In genomic region chr12:35021285-35021684, GRCm38 (mm10) we compare ENCODE assay signal across 43 mouse cellular contexts. TPM values are rescaled to one million over a fixed set of nuclear protein-coding genes. Genes with fewer than 3 reads are reported as not detected.
DNase-seq lines count a peak whose midpoint lies in the region; ATAC-seq lines count a peak whose summit lies in the region.
"Had no signal": no experiment of that assay in that cellular context is flagged by ENCODE, and none has a peak within 500 bp of the region (broad histone marks: within the 10 kb centered on the region; RNA-seq: fewer than 3 reads in every experiment).

No protein-coding gene starts in this region.

- no peak overlapping the region for H3K9ac ChIP-seq in forebrain, embryonic 11.5 days (ENCODE audit: low read length)
- H3K9ac ChIP-seq: forebrain, embryonic 12.5 days; forebrain, postnatal 0 days; heart, embryonic 13.5 days; limb, embryonic 13.5 days; neural tube, embryonic 15.5 days had no signal

- H3K4me3 ChIP-seq in forebrain, embryonic 11.5 days (ENCODE audit: low read depth, low read length) = no peak overlapping the region
- H3K4me3 ChIP-seq: erythroblast, embryonic 14.5 days; forebrain, embryonic 12.5 days; heart, embryonic 13.5 days; hindbrain, embryonic 10.5 days; limb, embryonic 13.5 days; neural tube, embryonic 15.5 days had no signal

- no peaks in the 10 kb centered on the region for H3K27me3 ChIP-seq in forebrain, embryonic 11.5 days (ENCODE audit: control insufficient read depth, insufficient read depth, low read length)
- H3K27me3 ChIP-seq: forebrain, embryonic 12.5 days; heart, embryonic 13.5 days; limb, embryonic 13.5 days; neural tube, embryonic 15.5 days had no signal

- H3K27ac ChIP-seq in forebrain, embryonic 11.5 days (ENCODE audit: low read depth, low read length) = no peak overlapping the region
- H3K27ac ChIP-seq: forebrain, embryonic 12.5 days; heart, embryonic 13.5 days; hindbrain, embryonic 10.5 days; kidney, postnatal 0 days; limb, embryonic 13.5 days; macrophage; neural tube, embryonic 15.5 days; stomach, postnatal 0 days had no signal

- 86% methylated on average over 9 of the region's 9 CpGs for WGBS in forebrain, embryonic 11.5 days

- DNase-seq in heart, adult 11 months = peak; percentile 88
- DNase-seq in heart, postnatal 36 days = no peak
- peak; percentile 4 for DNase-seq in urinary bladder, postnatal 14 days (ENCODE audit: low spot score)
- DNase-seq in urinary bladder, adult 18-20 months (ENCODE audit: low spot score in 2 of 2) = no peak
- no peak for DNase-seq in Muller cell, postnatal 12 days (ENCODE audit: inconsistent ontology term)
- DNase-seq in forebrain, embryonic 11.5 days (ENCODE audit: low spot score) = no peak
- no peak for DNase-seq in neural tube, embryonic 10.5 days (ENCODE audit: extremely low spot score, low spot score)
- DNase-seq: adrenal gland, postnatal 10 days; cerebellum, adult 11 months; cerebellum, adult 9-11 months; forebrain, postnatal 0 days; heart, postnatal 10 days; kidney, postnatal 4 days; midbrain, embryonic 14.5 days; right cerebral cortex, adult 18-20 months; right cerebral cortex, postnatal 4 days; thymus, adult 2 months; thymus, postnatal 36 days had no signal

- no peaks in the 10 kb centered on the region for H3K9me3 ChIP-seq in forebrain, embryonic 11.5 days (ENCODE audit: control insufficient read depth, low read length)
- H3K9me3 ChIP-seq: forebrain, embryonic 12.5 days; heart, embryonic 13.5 days; hindbrain, embryonic 10.5 days; limb, embryonic 13.5 days; neural tube, embryonic 15.5 days had no signal

- no peak overlapping the region for H3K4me2 ChIP-seq in forebrain, embryonic 11.5 days (ENCODE audit: low read depth, low read length, severe bottlenecking)
- H3K4me2 ChIP-seq: forebrain, embryonic 12.5 days; heart, embryonic 13.5 days; limb, embryonic 13.5 days; liver, embryonic 11.5 days; neural tube, embryonic 15.5 days had no signal

- H3K36me3 ChIP-seq in forebrain, embryonic 11.5 days (ENCODE audit: control insufficient read depth, insufficient read depth, low read length) = no peaks in the 10 kb centered on the region
- H3K36me3 ChIP-seq: forebrain, embryonic 12.5 days; heart, embryonic 13.5 days; hindbrain, embryonic 10.5 days; limb, embryonic 13.5 days; neural tube, embryonic 15.5 days had no signal

- intact Hi-C loops in heart, postnatal 36 days (cut with DNase I) = no loop called here

- ATAC-seq in inflammation-experienced regulatory T-cells, adult 6 months = peak; percentile 95
- no peak for ATAC-seq in forebrain, embryonic 11.5 days (replicated peaks; ENCODE audit: low FRiP score)
- ATAC-seq: forebrain, postnatal 0 days; hindbrain, embryonic 16.5 days; intestine, postnatal 0 days had no signal

- H3K4me1 ChIP-seq in forebrain, embryonic 11.5 days (replicated peaks; ENCODE audit: control insufficient read depth, insufficient read depth, low read length) = no peaks in the 10 kb centered on the region
- H3K4me1 ChIP-seq: heart, embryonic 13.5 days; hindbrain, embryonic 10.5 days; limb, embryonic 13.5 days; neural tube, embryonic 15.5 days had no signal

RNA-seq across cellular contexts. Expression of gene Snx13, which starts 25.7 kb away (rescaled TPM):
- total RNA-seq in heart, postnatal 36 days (2021) = 10 to 100 TPM; 65.7 to 67.8 TPM
- polyA plus RNA-seq in inflammation-experienced regulatory T-cells, adult 6 months (2017; shearing (Covaris generic)) = 10 to 100 TPM; 16.6 to 23.3 (median 18.9) TPM
- polyA plus RNA-seq in forebrain, embryonic 11.5 days (2014; fragmentation: Nextera tagmentation; extraction: Ambion mirVana) = 19.2 and 24.4 TPM in 2 replicates

RNA-seq across cellular contexts. Expression of gene Prps1l1, which starts 36.7 kb away (rescaled TPM):
- total RNA-seq in heart, postnatal 36 days (2021) = not detected
- polyA plus RNA-seq in inflammation-experienced regulatory T-cells, adult 6 months (2017; shearing (Covaris generic)) = 1 to 10 TPM in 1 of 3 experiments, under 1 TPM in 2; 0.70 to 5.8 (median 0.79) TPM
- not detected in 2 replicates for polyA plus RNA-seq in forebrain, embryonic 11.5 days (2014; fragmentation: Nextera tagmentation; extraction: Ambion mirVana)
- total RNA-seq: adrenal gland, postnatal 10 days; forebrain, postnatal 0 days; gastrocnemius, adult 8-10 months; gastrocnemius, postnatal 4 days; heart, adult 8-10 months; heart, postnatal 10 days; layer of hippocampus, adult 8-10 months; layer of hippocampus, postnatal 25 days; left cerebral cortex, adult 8-10 months; left cerebral cortex, postnatal 36 days; monocyte, adult 5-6 weeks had no signal
- polyA plus RNA-seq: C2C12; embryonic facial prominence, embryonic 14.5 days; erythroblast, embryonic 14.5 days; forebrain, embryonic 12.5 days; forebrain, postnatal 0 days; heart, embryonic 13.5 days; hindbrain, embryonic 10.5 days; hindbrain, embryonic 16.5 days; intestine, postnatal 0 days; kidney, postnatal 0 days; limb, embryonic 13.5 days; liver, embryonic 11.5 days; liver, embryonic 16.5 days; macrophage; midbrain, embryonic 14.5 days; neural tube, embryonic 15.5 days; spleen, adult 2 months; stomach, postnatal 0 days; thymus, adult 2 months had no signal

Comparison
In these comparisons a context has a peak if more than half of its experiments do, and no peak if none do; other contexts are left out.
1. DNase-seq: peak in heart, adult 11 months (single experiment) and urinary bladder, postnatal 14 days (single experiment); none in heart, postnatal 36 days (0 of 2), urinary bladder, adult 18-20 months (0 of 2), Muller cell, postnatal 12 days (single experiment), forebrain, embryonic 11.5 days (single experiment) and neural tube, embryonic 10.5 days (single experiment).